Mouse (Mus musculus): ENCODE measurements around the gene Pdxp. TPM values are rescaled to one million over a fixed set of nuclear protein-coding genes. Genes with fewer than 3 reads are reported as not detected.

Gene Pdxp
- polyA plus RNA-seq (2015; fragmentation: Nextera tagmentation; extraction: Ambion mirVana), result 17.3 and 19.9 TPM in 2 replicates

- no peaks in the 10 kb centered on the region for H3K27me3 ChIP-seq
- peak; percentile 92 for ATAC-seq (ENCODE audit: insufficient number of reproducible peaks, low FRiP score, low TSS enrichment, low read depth)
- no peaks in the 10 kb centered on the region for H3K9me3 ChIP-seq (replicated peaks)
- peak within 1 kb of the TSS; percentile 76 for H3K4me3 ChIP-seq (replicated peaks)
- peak within 1 kb of the TSS; percentile 95 for H3K4me2 ChIP-seq (replicated peaks)
- peak within 1 kb of the TSS; percentile 69 for H3K9ac ChIP-seq
- peaks cover 28% of the 10 kb centered on the region for H3K4me1 ChIP-seq
- WGBS, result under 1% methylated on average over 51 of the region's 51 CpGs
- peak within 1 kb of the TSS; percentile 94 for H3K27ac ChIP-seq (replicated peaks)
- H3K36me3 ChIP-seq, result peaks cover 39% of the 10 kb centered on the region
These were observed at the start of gene Pdxp for GRCm38 (mm10) chr15:78913632-78914090. Pdxp (plus strand) TSS chr15:78913919.

- Histone ChIP-seq H3K4me1 (peaks cover 25% of the 10 kb centered on the region), H3K9ac (no peak overlapping the region), H3K36me3 (no peaks in the 10 kb centered on the region), H3K4me2 (replicated peaks) (no peak overlapping the region), H3K27ac (replicated peaks) (peak overlapping the region; percentile 77), H3K4me3 (replicated peaks) (no peak overlapping the region), H3K9me3 (replicated peaks) (no peaks in the 10 kb centered on the region), H3K27me3 (no peaks in the 10 kb centered on the region)
- 7% methylated on average over 9 of the region's 9 CpGs for WGBS
- ATAC-seq (ENCODE audit: insufficient number of reproducible peaks, low FRiP score, low TSS enrichment, low read depth), result peak; percentile 66
These were observed 45.3 kb upstream of the Pdxp start for GRCm38 (mm10) chr15:78868398-78868797.

GRCm38 (mm10) chr15:78868826-78869233 lies 44.9 kb upstream of the Pdxp start:
- peaks cover 21% of the 10 kb centered on the region for H3K4me1 ChIP-seq
- H3K9me3 ChIP-seq (replicated peaks), result no peaks in the 10 kb centered on the region
- no peak overlapping the region for H3K4me3 ChIP-seq (replicated peaks)
- H3K27me3 ChIP-seq, result no peaks in the 10 kb centered on the region
- ATAC-seq (ENCODE audit: insufficient number of reproducible peaks, low FRiP score, low TSS enrichment, low read depth), result no peak
- no peak overlapping the region for H3K4me2 ChIP-seq (replicated peaks)
- H3K9ac ChIP-seq, result no peak overlapping the region
- 57% methylated on average over 7 of the region's 7 CpGs for WGBS
- H3K27ac ChIP-seq (replicated peaks), result peak overlapping the region; percentile 77
- H3K36me3 ChIP-seq, result no peaks in the 10 kb centered on the region

GRCm38 (mm10) chr15:78869775-78870174 lies 43.9 kb upstream of the Pdxp start:
- Histone ChIP-seq H3K27ac (replicated peaks) (no peak overlapping the region), H3K4me1 (peaks cover 18% of the 10 kb centered on the region), H3K36me3 (no peaks in the 10 kb centered on the region), H3K27me3 (no peaks in the 10 kb centered on the region), H3K4me3 (replicated peaks) (no peak overlapping the region), H3K9ac (no peak overlapping the region), H3K9me3 (replicated peaks) (no peaks in the 10 kb centered on the region), H3K4me2 (replicated peaks) (no peak overlapping the region)
- WGBS, result 22% methylated on average over 6 of the region's 6 CpGs
- ATAC-seq (ENCODE audit: insufficient number of reproducible peaks, low FRiP score, low TSS enrichment, low read depth), result no peak

- H3K4me2 ChIP-seq (replicated peaks), result no peak overlapping the region
- 0 out of 2 replicates have a peak overlapping the region, but pooled peaks have one; percentile 12 for H3K27ac ChIP-seq (replicated peaks)
- no peak for ATAC-seq (ENCODE audit: insufficient number of reproducible peaks, low FRiP score, low TSS enrichment, low read depth)
- H3K4me1 ChIP-seq, result peaks cover 38% of the 10 kb centered on the region
- no peak overlapping the region for H3K9ac ChIP-seq
- no peaks in the 10 kb centered on the region for H3K36me3 ChIP-seq
- WGBS, result 45% methylated on average over 5 of the region's 5 CpGs
- H3K27me3 ChIP-seq, result no peaks in the 10 kb centered on the region
- no peak overlapping the region for H3K4me3 ChIP-seq (replicated peaks)
- no peaks in the 10 kb centered on the region for H3K9me3 ChIP-seq (replicated peaks)
These were observed 41.6 kb upstream of the Pdxp start for GRCm38 (mm10) chr15:78872021-78872608.

- no peak overlapping the region for H3K4me2 ChIP-seq (replicated peaks)
- H3K27me3 ChIP-seq, result no peaks in the 10 kb centered on the region
- H3K4me1 ChIP-seq, result peaks cover 40% of the 10 kb centered on the region
- H3K9me3 ChIP-seq (replicated peaks), result no peaks in the 10 kb centered on the region
- no peak overlapping the region for H3K4me3 ChIP-seq (replicated peaks)
- H3K36me3 ChIP-seq, result no peaks in the 10 kb centered on the region
- ATAC-seq (ENCODE audit: insufficient number of reproducible peaks, low FRiP score, low TSS enrichment, low read depth), result no peak
- 0 out of 2 replicates have a peak overlapping the region, but pooled peaks have one; percentile 100 for H3K27ac ChIP-seq (replicated peaks)
- WGBS, result 64% methylated on average over 13 of the region's 13 CpGs
- H3K9ac ChIP-seq, result no peak overlapping the region
These were observed 39.8 kb upstream of the Pdxp start for GRCm38 (mm10) chr15:78873803-78874435.

GRCm38 (mm10) chr15:78874989-78875388 lies 38.7 kb upstream of the Pdxp start:
- no peak overlapping the region for H3K9ac ChIP-seq
- 0 out of 2 replicates have a peak, but pooled peaks cover 2% of the 10 kb centered on the region for H3K36me3 ChIP-seq
- H3K4me2 ChIP-seq (replicated peaks), result no peak overlapping the region
- H3K4me3 ChIP-seq (replicated peaks), result no peak overlapping the region
- no peaks in the 10 kb centered on the region for H3K27me3 ChIP-seq
- no peak for ATAC-seq (ENCODE audit: insufficient number of reproducible peaks, low FRiP score, low TSS enrichment, low read depth)
- H3K27ac ChIP-seq (replicated peaks), result peak overlapping the region; percentile 100
- no peaks in the 10 kb centered on the region for H3K9me3 ChIP-seq (replicated peaks)
- WGBS, result 63% methylated on average over 8 of the region's 8 CpGs
- H3K4me1 ChIP-seq, result peaks cover 50% of the 10 kb centered on the region

GRCm38 (mm10) chr15:78875537-78875936 lies 38.2 kb upstream of the Pdxp start:
- 63% methylated on average over 5 of the region's 5 CpGs for WGBS
- H3K9ac ChIP-seq, result no peak overlapping the region
- no peak for ATAC-seq (ENCODE audit: insufficient number of reproducible peaks, low FRiP score, low TSS enrichment, low read depth)

GRCm38 (mm10) chr15:78876258-78876696 lies 37.4 kb upstream of the Pdxp start:
- peak; percentile 20 for ATAC-seq (ENCODE audit: insufficient number of reproducible peaks, low FRiP score, low TSS enrichment, low read depth)
- Histone ChIP-seq H3K36me3 (peaks cover 15% of the 10 kb centered on the region; the same call in 1 of the 2 replicates), H3K9me3 (replicated peaks) (no peaks in the 10 kb centered on the region), H3K4me1 (peaks cover 58% of the 10 kb centered on the region), H3K9ac (peak overlapping the region; percentile 71), H3K4me2 (replicated peaks) (peak overlapping the region; percentile 80), H3K4me3 (replicated peaks) (peak overlapping the region; percentile 83), H3K27ac (replicated peaks) (peak overlapping the region; percentile 100), H3K27me3 (no peaks in the 10 kb centered on the region)
- 2% methylated on average over 17 of the region's 17 CpGs for WGBS

More at GRCm38 (mm10) chr15:78875537-78875936, 38.2 kb upstream of the Pdxp start:
- Histone ChIP-seq H3K4me3 (replicated peaks) (peak overlapping the region; percentile 83), H3K9me3 (replicated peaks) (no peaks in the 10 kb centered on the region), H3K36me3 (0 out of 2 replicates have a peak, but pooled peaks cover 8% of the 10 kb centered on the region), H3K27me3 (no peaks in the 10 kb centered on the region), H3K27ac (replicated peaks) (peak overlapping the region; percentile 100), H3K4me1 (peaks cover 55% of the 10 kb centered on the region), H3K4me2 (replicated peaks) (peak overlapping the region; percentile 80)

- Histone ChIP-seq H3K27me3 (no peaks in the 10 kb centered on the region), H3K4me3 (replicated peaks) (peak within 1 kb of the TSS; percentile 83), H3K27ac (replicated peaks) (peak within 1 kb of the TSS; percentile 100), H3K9me3 (replicated peaks) (no peaks in the 10 kb centered on the region), H3K4me1 (peaks cover 53% of the 10 kb centered on the region), H3K4me2 (replicated peaks) (peak within 1 kb of the TSS; percentile 80), H3K9ac (peak within 1 kb of the TSS; percentile 71), H3K36me3 (peaks cover 24% of the 10 kb centered on the region)
- ATAC-seq (ENCODE audit: insufficient number of reproducible peaks, low FRiP score, low TSS enrichment, low read depth), result peak; percentile 92
- under 1% methylated on average over 66 of the region's 95 CpGs for WGBS
These were observed 36.5 kb upstream of the Pdxp start, which contains the start of gene Gga1 for GRCm38 (mm10) chr15:78876991-78877809. Gga1 (plus strand) TSS chr15:78877190.

All from embryonic facial prominence, embryonic 15.5 days (tissue).